In genomic region chr2:3758406-3758805, GRCm38 (mm10) we compare ENCODE assay signal across 22 mouse cellular contexts.
DNase-seq lines count a peak whose midpoint lies in the region; ATAC-seq and TF ChIP-seq lines count a peak whose summit lies in the region.
"Had no signal": no experiment of that assay in that cellular context is flagged by ENCODE, and none has a peak within 500 bp of the region (broad histone marks: within the 10 kb centered on the region; RNA-seq: fewer than 3 reads in every experiment).

No protein-coding gene starts in this region.

- DNase-seq in heart, adult 2 months = no peak
- DNase-seq in layer of hippocampus, adult 2 months (ENCODE audit: low spot score in 2 of 2) = no peak
- DNase-seq in layer of hippocampus, postnatal 14 days (ENCODE audit: low spot score in 2 of 2) = no peak
- DNase-seq in CH12.LX (ENCODE audit: extremely low read depth) (no peak), ZHBTc4 (ENCODE audit: low read depth, low spot score) (peak; percentile 29)
- DNase-seq in spleen, postnatal 14 days (ENCODE audit: low spot score in 2 of 2) = no peak
- DNase-seq: cerebellum, adult 8-10 months; gastrocnemius, postnatal 14 days; kidney, postnatal 25 days; layer of hippocampus, adult 9-11 months; liver, embryonic 13.5 days; lung, postnatal 14 days; retina, postnatal 1 day; thymus, postnatal 14 days had no signal

- H3K79me2 ChIP-seq in heart, adult 2 months (replicated peaks; ENCODE audit: control insufficient read depth, insufficient read depth, low read length) = no peaks in the 10 kb centered on the region
- peaks cover 38% of the 10 kb centered on the region for H3K79me2 ChIP-seq in CH12.LX (replicated peaks; ENCODE audit: control insufficient read depth, extremely low read depth, insufficient read depth, poor library complexity, severe bottlenecking)

- H3K9me3 ChIP-seq in heart, embryonic 12.5 days (replicated peaks) = 0 out of 2 replicates have a peak, but pooled peaks cover 4% of the 10 kb centered on the region
- H3K9me3 ChIP-seq in CH12.LX (replicated peaks; ENCODE audit: low read length) = no peaks in the 10 kb centered on the region
- H3K9me3 ChIP-seq: embryonic facial prominence, embryonic 10.5 days; forebrain, embryonic 13.5 days; hindbrain, embryonic 13.5 days; liver, embryonic 13.5 days; megakaryocyte, embryonic 14.5 days had no signal

- ATAC-seq in heart, embryonic 12.5 days (ENCODE audit: insufficient number of reproducible peaks, low FRiP score) = no peak
- ATAC-seq in monocyte, adult 5-6 weeks (replicated peaks; ENCODE audit: insufficient number of reproducible peaks, low FRiP score, low TSS enrichment, poor library complexity, severe bottlenecking) = no peak
- ATAC-seq: forebrain, embryonic 13.5 days; intestine, embryonic 16.5 days; midbrain, embryonic 16.5 days had no signal

- TF ChIP-seq CTCF in heart, adult 2 months (IDR thresholded peaks at IDR 0.05) = peak; percentile 14
- TF ChIP-seq CTCF in layer of hippocampus, adult 2 months (conservative IDR thresholded peaks at IDR 0.05) = peak; percentile 47
- TF ChIP-seq CTCF in CH12.LX (conservative IDR thresholded peaks at IDR 0.05 in 1 of 2, IDR thresholded peaks at IDR 0.05 in 1 of 2; ENCODE audit: low read depth in 2 of 2, low read length in 2 of 2) = peak in 1 of 2 experiments; percentile 21; a peak in 2 of 4 replicates

- in situ Hi-C loops in CH12.LX (cut with MboI; ENCODE audit: low pct_ligation_motif_present, low pct_unique_long_range_greater_than_20kb, low sequenced_read_pairs) = no loop called here

- TF ChIP-seq EP300 in heart, adult 2 months (IDR thresholded peaks at IDR 0.05; ENCODE audit: insufficient read depth, low read depth, low read length) = no peak
- no peak for TF ChIP-seq EP300 in CH12.LX (IDR thresholded peaks at IDR 0.05; ENCODE audit: low read length)

- no peak overlapping the region for H3K4me3 ChIP-seq in heart, adult 2 months
- H3K4me3 ChIP-seq in heart, embryonic 12.5 days = no peak overlapping the region
- no peak overlapping the region for H3K4me3 ChIP-seq in layer of hippocampus, adult 2 months
- H3K4me3 ChIP-seq in CH12.LX (replicated peaks in 1 of 3; ENCODE audit: low read depth in 2 of 3, low read length in 2 of 3, poor library complexity in 1 of 3) = no peak overlapping the region
- H3K4me3 ChIP-seq: embryonic facial prominence, embryonic 10.5 days; forebrain, embryonic 13.5 days; hindbrain, embryonic 13.5 days; liver, embryonic 13.5 days; megakaryocyte, embryonic 14.5 days had no signal

- TF ChIP-seq POLR2A in heart, adult 2 months (IDR thresholded peaks at IDR 0.05; ENCODE audit: insufficient read depth, low read depth, low read length) = no peak
- no peak for TF ChIP-seq POLR2A in CH12.LX (IDR thresholded peaks at IDR 0.05; ENCODE audit: low read depth, low read length)

- no peak for TF ChIP-seq RAD21 in CH12.LX (IDR thresholded peaks at IDR 0.05; ENCODE audit: low read depth, low read length)

- WGBS in heart, adult 2 months = 90% methylated on average over 6 of the region's 6 CpGs
- 86% methylated on average over 6 of the region's 6 CpGs for WGBS in heart, embryonic 12.5 days

- no peak overlapping the region for H3K4me2 ChIP-seq in heart, embryonic 12.5 days
- no peak overlapping the region for H3K4me2 ChIP-seq in CH12.LX (ENCODE audit: insufficient read depth, low read depth, poor library complexity, severe bottlenecking)
- H3K4me2 ChIP-seq: forebrain, embryonic 13.5 days; hindbrain, embryonic 13.5 days; liver, embryonic 13.5 days had no signal

- no peaks in the 10 kb centered on the region for H3K27me3 ChIP-seq in heart, adult 2 months (ENCODE audit: control insufficient read depth, insufficient read depth, low read length)
- H3K27me3 ChIP-seq in heart, embryonic 12.5 days (replicated peaks) = no peaks in the 10 kb centered on the region
- H3K27me3 ChIP-seq in CH12.LX (replicated peaks) = no peaks in the 10 kb centered on the region
- H3K27me3 ChIP-seq: forebrain, embryonic 13.5 days; hindbrain, embryonic 13.5 days; liver, embryonic 13.5 days; megakaryocyte, embryonic 14.5 days had no signal

- H3K27ac ChIP-seq in heart, adult 2 months = no peak overlapping the region
- no peak overlapping the region for H3K27ac ChIP-seq in heart, embryonic 12.5 days (ENCODE audit: poor library complexity, severe bottlenecking)
- H3K27ac ChIP-seq in layer of hippocampus, adult 2 months = no peak overlapping the region
- H3K27ac ChIP-seq in CH12.LX (ENCODE audit: insufficient read depth, low read depth) = no peak overlapping the region
- H3K27ac ChIP-seq: embryonic facial prominence, embryonic 10.5 days; forebrain, embryonic 13.5 days; hindbrain, embryonic 13.5 days; liver, embryonic 13.5 days had no signal

- intact Hi-C loops in heart, adult 2 months (cut with DNase I) = no loop called here

- H3K9ac ChIP-seq in heart, adult 2 months (ENCODE audit: low read depth, low read length) = no peak overlapping the region
- no peak overlapping the region for H3K9ac ChIP-seq in heart, embryonic 12.5 days
- H3K9ac ChIP-seq in CH12.LX (ENCODE audit: insufficient read depth, low read depth) = no peak overlapping the region
- H3K9ac ChIP-seq: forebrain, embryonic 13.5 days; hindbrain, embryonic 13.5 days; liver, embryonic 13.5 days had no signal

- dilution Hi-C loops in CH12.LX (cut with MboI; ENCODE audit: extremely low pct_ligation_motif_present, extremely low pct_unique_long_range_greater_than_20kb, low sequenced_read_pairs) = no loop called here

- H3K4me1 ChIP-seq in heart, adult 2 months (ENCODE audit: control insufficient read depth, insufficient read depth, low read length) = no peaks in the 10 kb centered on the region; the same call in none of the 2 replicates
- H3K4me1 ChIP-seq in heart, embryonic 12.5 days (replicated peaks) = peaks cover 26% of the 10 kb centered on the region
- peaks cover 37 to 97% of the 10 kb centered on the region in 2 experiments for H3K4me1 ChIP-seq in CH12.LX (ENCODE audit: control insufficient read depth in 1 of 2, insufficient read depth in 2 of 2)

- no peaks in the 10 kb centered on the region for H3K36me3 ChIP-seq in heart, adult 2 months (ENCODE audit: control insufficient read depth, insufficient read depth, low read length)
- no peaks in the 10 kb centered on the region for H3K36me3 ChIP-seq in heart, embryonic 12.5 days
- peaks cover 3 to 40% of the 10 kb centered on the region in 2 experiments for H3K36me3 ChIP-seq in CH12.LX (replicated peaks in 1 of 2; ENCODE audit: control insufficient read depth in 1 of 2, insufficient read depth in 1 of 2, low read length in 1 of 2)
- H3K36me3 ChIP-seq: embryonic facial prominence, embryonic 10.5 days; hindbrain, embryonic 13.5 days; liver, embryonic 13.5 days had no signal

TF ChIP-seq in CH12.LX, 34 proteins besides CTCF, POLR2A, EP300 and RAD21:
- TF ChIP-seq SMC3 (IDR thresholded peaks at IDR 0.05; ENCODE audit: low read depth, low read length) (peak; percentile 23), HCFC1 (IDR thresholded peaks at IDR 0.05; ENCODE audit: low read depth, low read length) (no peak)
